Mouse (Mus musculus): ENCODE measurements around the gene Krt79. TPM values are rescaled to one million over a fixed set of nuclear protein-coding genes. Genes with fewer than 3 reads are reported as not detected.

Gene Krt79
- polyA plus RNA-seq, 1 experiment from 2014 or later = 0.22 TPM

Small RNA genes lying within 50 kb of the gene (microRNA-seq; reads per million reads assigned to microRNA genes)
- gene Gm44356 = not detected

Other genes starting within 250 kb of the Krt79 start
- not detected in 2 replicates for gene Krt6a, start 246.0 kb downstream of the Krt79 start, polyA plus RNA-seq (2014; fragmentation: Nextera tagmentation; extraction: Ambion mirVana)
- gene Krt5, start 227.4 kb downstream of the Krt79 start, polyA plus RNA-seq (2014; fragmentation: Nextera tagmentation; extraction: Ambion mirVana) = 0.47 TPM in 1 of 2 replicates, not detected in the other
- gene Krt71, start 197.2 kb downstream of the Krt79 start, polyA plus RNA-seq (2014; fragmentation: Nextera tagmentation; extraction: Ambion mirVana) = not detected in 2 replicates
- not detected in 2 replicates for gene Krt72, start 153.9 kb downstream of the Krt79 start, polyA plus RNA-seq (2014; fragmentation: Nextera tagmentation; extraction: Ambion mirVana)
- not detected in 2 replicates for gene Krt73, start 138.0 kb downstream of the Krt79 start, polyA plus RNA-seq (2014; fragmentation: Nextera tagmentation; extraction: Ambion mirVana)
- not detected in 2 replicates for gene Krt2, start 122.2 kb downstream of the Krt79 start, polyA plus RNA-seq (2014; fragmentation: Nextera tagmentation; extraction: Ambion mirVana)
- gene Krt1, start 89.5 kb downstream of the Krt79 start, polyA plus RNA-seq (2014; fragmentation: Nextera tagmentation; extraction: Ambion mirVana) = 0.91 and 1.1 TPM in 2 replicates
- not detected in 2 replicates for gene Krt77, start 70.6 kb downstream of the Krt79 start, polyA plus RNA-seq (2014; fragmentation: Nextera tagmentation; extraction: Ambion mirVana)
- not detected in 2 replicates for gene Krt76, start 47.4 kb downstream of the Krt79 start, polyA plus RNA-seq (2014; fragmentation: Nextera tagmentation; extraction: Ambion mirVana)
- 0.14 and 0.19 TPM in 2 replicates for gene Krt4, start 15.6 kb downstream of the Krt79 start, polyA plus RNA-seq (2014; fragmentation: Nextera tagmentation; extraction: Ambion mirVana)
- 0.09 TPM in 1 of 2 replicates, not detected in the other for gene Krt78, start 14.0 kb upstream of the Krt79 start, polyA plus RNA-seq (2014; fragmentation: Nextera tagmentation; extraction: Ambion mirVana)
- gene Krt8, start 64.2 kb upstream of the Krt79 start, polyA plus RNA-seq (2014; fragmentation: Nextera tagmentation; extraction: Ambion mirVana) = 381 and 486 TPM in 2 replicates
- gene Krt18, start 87.9 kb upstream of the Krt79 start, polyA plus RNA-seq (2014; fragmentation: Nextera tagmentation; extraction: Ambion mirVana) = 184 and 210 TPM in 2 replicates
- gene Eif4b, start 133.4 kb upstream of the Krt79 start, polyA plus RNA-seq (2014; fragmentation: Nextera tagmentation; extraction: Ambion mirVana) = 141 and 152 TPM in 2 replicates
- gene Tns2, start 160.1 kb upstream of the Krt79 start, polyA plus RNA-seq (2014; fragmentation: Nextera tagmentation; extraction: Ambion mirVana) = 41.5 and 48.8 TPM in 2 replicates
- 14.4 and 16.1 TPM in 2 replicates for gene Spryd3, start 195.9 kb upstream of the Krt79 start, polyA plus RNA-seq (2014; fragmentation: Nextera tagmentation; extraction: Ambion mirVana)
- gene Igfbp6, start 204.0 kb upstream of the Krt79 start, polyA plus RNA-seq (2014; fragmentation: Nextera tagmentation; extraction: Ambion mirVana) = 8.8 and 10.4 TPM in 2 replicates
- 3.0 and 4.7 TPM in 2 replicates for gene Soat2, start 210.2 kb upstream of the Krt79 start, polyA plus RNA-seq (2014; fragmentation: Nextera tagmentation; extraction: Ambion mirVana)

All from intestine, embryonic 14.5 days (tissue).